Mouse (Mus musculus) common myeloid progenitor, adult 5-6 weeks (primary cell): ENCODE results near the gene Fgf11. TPM values are rescaled to one million over a fixed set of nuclear protein-coding genes. Genes with fewer than 3 reads are reported as not detected.
A peak's percentile ranks its signal among the peaks of the same experiment; 100 is the strongest.

Source experiments
- ATAC-seq: replicated peaks from 2 replicates; pipeline ENCODE4 v1.8.0; 2016; ENCODE audit warnings: low read depth, mild to moderate bottlenecking, moderate TSS enrichment, inconsistent platforms; ENCODE audit not compliant: poor library complexity, severe bottlenecking
- total RNA-seq: library from RNA; stranded (forward); fragments of 200-1000, 187-1606 nt; gene quantifications from 2 replicates; pipeline ENCODE4 v1.2.3, GENCODE M21; 2017

Fgf11 gene
- total RNA-seq: 2.5 TPM in 1 of 2 replicates, not detected in the other

GRCm38 (mm10) chr11:69801379-69801977 lies at the start of gene Fgf11:
Fgf11 (minus strand) TSS chr11:69801857.
- ATAC-seq: no peak

- peak; percentile 41 for ATAC-seq
These were observed 49.1 kb upstream of the Fgf11 start for GRCm38 (mm10) chr11:69850754-69851153.

- no peak for ATAC-seq
These were observed 48.2 kb upstream of the Fgf11 start for GRCm38 (mm10) chr11:69849884-69850283.

- no peak for ATAC-seq
These were observed 47.5 kb upstream of the Fgf11 start for GRCm38 (mm10) chr11:69849128-69849527.

- ATAC-seq: no peak
These were observed 46.4 kb upstream of the Fgf11 start for GRCm38 (mm10) chr11:69848021-69848420.

- ATAC-seq: peak; percentile 26
These were observed 45.4 kb upstream of the Fgf11 start for GRCm38 (mm10) chr11:69846738-69847688.

GRCm38 (mm10) chr11:69846198-69846680 lies 44.6 kb upstream of the Fgf11 start, which contains the start of gene Plscr3:
Plscr3 (plus strand) TSS chr11:69846376.
- ATAC-seq: peak; percentile 83

GRCm38 (mm10) chr11:69838714-69839104 lies 37.1 kb upstream of the Fgf11 start:
- no peak for ATAC-seq

- peak; percentile 81 for ATAC-seq
These were observed 36.5 kb upstream of the Fgf11 start, which contains the start of gene Tmem256 for GRCm38 (mm10) chr11:69837952-69838713. Tmem256 (plus strand) TSS chr11:69838514.

- peak; percentile 6; the same call in 1 of the 2 replicates for ATAC-seq
These were observed 35.9 kb upstream of the Fgf11 start, which contains the start of gene Nlgn2 for GRCm38 (mm10) chr11:69837604-69837951. Nlgn2 (minus strand) TSS chr11:69837784.

- no peak for ATAC-seq
These were observed 35.3 kb upstream of the Fgf11 start for GRCm38 (mm10) chr11:69836703-69837576.

- no peak for ATAC-seq
These were observed 34.3 kb upstream of the Fgf11 start for GRCm38 (mm10) chr11:69835966-69836335.

- no peak for ATAC-seq
These were observed 33.8 kb upstream of the Fgf11 start for GRCm38 (mm10) chr11:69835326-69835965.

GRCm38 (mm10) chr11:69834001-69834549 lies 32.4 kb upstream of the Fgf11 start:
- ATAC-seq: peak; percentile 10; the same call in 1 of the 2 replicates

- ATAC-seq: no peak
These were observed 31.9 kb upstream of the Fgf11 start for GRCm38 (mm10) chr11:69833554-69833953.

GRCm38 (mm10) chr11:69828832-69829231 lies 27.2 kb upstream of the Fgf11 start:
- no peak for ATAC-seq

GRCm38 (mm10) chr11:69823456-69823855 lies 21.8 kb upstream of the Fgf11 start:
- ATAC-seq: no peak

- ATAC-seq: no peak
These were observed 20.4 kb upstream of the Fgf11 start, which contains the start of gene Spem1 for GRCm38 (mm10) chr11:69822080-69822479. Spem1 (minus strand) TSS chr11:69822180.
